Mouse (Mus musculus): Measurements from ENCODE around the gene Pomp. TPM values are rescaled to one million over a fixed set of nuclear protein-coding genes. Genes with fewer than 3 reads are reported as not detected.

The Pomp gene
- polyA plus RNA-seq, 1 experiment from 2014 or later, result 592 TPM

- no peak overlapping the region for H3K9ac ChIP-seq (replicated peaks; ENCODE audit: low read length)
- H3K4me2 ChIP-seq (ENCODE audit: low read depth, low read length), result no peak overlapping the region
- H3K9me3 ChIP-seq (replicated peaks; ENCODE audit: control insufficient read depth, low read length), result no peaks in the 10 kb centered on the region
- no peaks in the 10 kb centered on the region; the same call in 1 of the 2 replicates for H3K4me1 ChIP-seq (ENCODE audit: control insufficient read depth, insufficient read depth, low read length)
- H3K27me3 ChIP-seq (ENCODE audit: control insufficient read depth, insufficient read depth, low read length), result peaks cover 7% of the 10 kb centered on the region
- 69% methylated on average over 2 of the region's 2 CpGs for WGBS
- no peaks in the 10 kb centered on the region for H3K36me3 ChIP-seq (replicated peaks; ENCODE audit: control insufficient read depth, insufficient read depth, low read depth, low read length)
- H3K4me3 ChIP-seq (ENCODE audit: low read depth, low read length), result no peak overlapping the region
- ATAC-seq (replicated peaks; ENCODE audit: insufficient number of reproducible peaks, low FRiP score, low TSS enrichment, low read depth) (no peak), DNase-seq (ENCODE audit: low spot score) (no peak)
- no peak overlapping the region for H3K27ac ChIP-seq (replicated peaks; ENCODE audit: low read depth, low read length)
Observed at GRCm38 (mm10) chr5:147898254-147898653, 38.0 kb downstream of the Pomp start.

GRCm38 (mm10) chr5:147898968-147899549, 38.8 kb downstream of the Pomp start:
- no peak for DNase-seq (ENCODE audit: low spot score)
- H3K27ac ChIP-seq (replicated peaks; ENCODE audit: low read depth, low read length), result no peak overlapping the region
- H3K27me3 ChIP-seq (ENCODE audit: control insufficient read depth, insufficient read depth, low read length), result peaks cover 4% of the 10 kb centered on the region; the same call in 1 of the 2 replicates
- 60% methylated on average over 4 of the region's 4 CpGs for WGBS
- no peak overlapping the region for H3K9ac ChIP-seq (replicated peaks; ENCODE audit: low read length)
- no peaks in the 10 kb centered on the region for H3K9me3 ChIP-seq (replicated peaks; ENCODE audit: control insufficient read depth, low read length)
- ATAC-seq (replicated peaks; ENCODE audit: insufficient number of reproducible peaks, low FRiP score, low TSS enrichment, low read depth), result no peak
- H3K36me3 ChIP-seq (replicated peaks; ENCODE audit: control insufficient read depth, insufficient read depth, low read depth, low read length), result no peaks in the 10 kb centered on the region
- no peaks in the 10 kb centered on the region for H3K4me1 ChIP-seq (ENCODE audit: control insufficient read depth, insufficient read depth, low read length)
- H3K4me3 ChIP-seq (ENCODE audit: low read depth, low read length), result no peak overlapping the region
- H3K4me2 ChIP-seq (ENCODE audit: low read depth, low read length), result no peak overlapping the region

GRCm38 (mm10) chr5:147902008-147902757, 41.9 kb downstream of the Pomp start:
- ATAC-seq (replicated peaks; ENCODE audit: insufficient number of reproducible peaks, low FRiP score, low TSS enrichment, low read depth), result no peak
- no peak overlapping the region for H3K27ac ChIP-seq (replicated peaks; ENCODE audit: low read depth, low read length)
- H3K27me3 ChIP-seq (ENCODE audit: control insufficient read depth, insufficient read depth, low read length), result no peaks in the 10 kb centered on the region
- no peak overlapping the region for H3K9ac ChIP-seq (replicated peaks; ENCODE audit: low read length)
- WGBS, result 89% methylated on average over 15 of the region's 15 CpGs
- DNase-seq (ENCODE audit: low spot score), result no peak
- no peak overlapping the region for H3K4me3 ChIP-seq (ENCODE audit: low read depth, low read length)
- H3K9me3 ChIP-seq (replicated peaks; ENCODE audit: control insufficient read depth, low read length), result no peaks in the 10 kb centered on the region
- no peaks in the 10 kb centered on the region for H3K36me3 ChIP-seq (replicated peaks; ENCODE audit: control insufficient read depth, insufficient read depth, low read depth, low read length)
- H3K4me1 ChIP-seq (ENCODE audit: control insufficient read depth, insufficient read depth, low read length), result no peaks in the 10 kb centered on the region
- H3K4me2 ChIP-seq (ENCODE audit: low read depth, low read length), result no peak overlapping the region

GRCm38 (mm10) chr5:147903166-147903565, 42.9 kb downstream of the Pomp start:
- ATAC-seq (replicated peaks; ENCODE audit: insufficient number of reproducible peaks, low FRiP score, low TSS enrichment, low read depth) (no peak), DNase-seq (ENCODE audit: low spot score) (no peak)
- H3K36me3 ChIP-seq (replicated peaks; ENCODE audit: control insufficient read depth, insufficient read depth, low read depth, low read length), result no peaks in the 10 kb centered on the region
- H3K4me3 ChIP-seq (ENCODE audit: low read depth, low read length), result no peak overlapping the region
- no peak overlapping the region for H3K9ac ChIP-seq (replicated peaks; ENCODE audit: low read length)
- H3K4me2 ChIP-seq (ENCODE audit: low read depth, low read length), result no peak overlapping the region
- no peaks in the 10 kb centered on the region for H3K9me3 ChIP-seq (replicated peaks; ENCODE audit: control insufficient read depth, low read length)
- 85% methylated on average over 9 of the region's 9 CpGs for WGBS
- no peaks in the 10 kb centered on the region for H3K27me3 ChIP-seq (ENCODE audit: control insufficient read depth, insufficient read depth, low read length)
- no peaks in the 10 kb centered on the region for H3K4me1 ChIP-seq (ENCODE audit: control insufficient read depth, insufficient read depth, low read length)
- H3K27ac ChIP-seq (replicated peaks; ENCODE audit: low read depth, low read length), result no peak overlapping the region

GRCm38 (mm10) chr5:147907144-147907543, 46.9 kb downstream of the Pomp start:
- H3K27me3 ChIP-seq (ENCODE audit: control insufficient read depth, insufficient read depth, low read length), result no peaks in the 10 kb centered on the region
- H3K4me1 ChIP-seq (ENCODE audit: control insufficient read depth, insufficient read depth, low read length), result no peaks in the 10 kb centered on the region
- ATAC-seq (replicated peaks; ENCODE audit: insufficient number of reproducible peaks, low FRiP score, low TSS enrichment, low read depth) (no peak), DNase-seq (ENCODE audit: low spot score) (no peak)
- no peak overlapping the region for H3K27ac ChIP-seq (replicated peaks; ENCODE audit: low read depth, low read length)
- no peak overlapping the region for H3K9ac ChIP-seq (replicated peaks; ENCODE audit: low read length)
- WGBS, result 58% methylated on average over 9 of the region's 11 CpGs
- H3K9me3 ChIP-seq (replicated peaks; ENCODE audit: control insufficient read depth, low read length), result no peaks in the 10 kb centered on the region
- H3K4me3 ChIP-seq (ENCODE audit: low read depth, low read length), result no peak overlapping the region
- no peaks in the 10 kb centered on the region for H3K36me3 ChIP-seq (replicated peaks; ENCODE audit: control insufficient read depth, insufficient read depth, low read depth, low read length)
- no peak overlapping the region for H3K4me2 ChIP-seq (ENCODE audit: low read depth, low read length)

GRCm38 (mm10) chr5:147907851-147908250, 47.6 kb downstream of the Pomp start:
- no peaks in the 10 kb centered on the region for H3K4me1 ChIP-seq (ENCODE audit: control insufficient read depth, insufficient read depth, low read length)
- H3K36me3 ChIP-seq (replicated peaks; ENCODE audit: control insufficient read depth, insufficient read depth, low read depth, low read length), result no peaks in the 10 kb centered on the region
- no peak overlapping the region for H3K4me2 ChIP-seq (ENCODE audit: low read depth, low read length)
- no peak overlapping the region for H3K4me3 ChIP-seq (ENCODE audit: low read depth, low read length)
- 90% methylated on average over 8 of the region's 8 CpGs for WGBS
- ATAC-seq (replicated peaks; ENCODE audit: insufficient number of reproducible peaks, low FRiP score, low TSS enrichment, low read depth) (no peak), DNase-seq (ENCODE audit: low spot score) (no peak)
- no peaks in the 10 kb centered on the region for H3K27me3 ChIP-seq (ENCODE audit: control insufficient read depth, insufficient read depth, low read length)
- no peaks in the 10 kb centered on the region for H3K9me3 ChIP-seq (replicated peaks; ENCODE audit: control insufficient read depth, low read length)
- no peak overlapping the region for H3K27ac ChIP-seq (replicated peaks; ENCODE audit: low read depth, low read length)
- no peak overlapping the region for H3K9ac ChIP-seq (replicated peaks; ENCODE audit: low read length)

- ATAC-seq (replicated peaks; ENCODE audit: insufficient number of reproducible peaks, low FRiP score, low TSS enrichment, low read depth), result no peak
- H3K36me3 ChIP-seq (replicated peaks; ENCODE audit: control insufficient read depth, insufficient read depth, low read depth, low read length), result no peaks in the 10 kb centered on the region
- 80% methylated on average over 12 of the region's 12 CpGs for WGBS
Observed at GRCm38 (mm10) chr5:147910807-147911509, 50.7 kb downstream of the Pomp start.

GRCm38 (mm10) chr5:147911744-147912143, 51.5 kb downstream of the Pomp start:
- H3K9ac ChIP-seq (replicated peaks; ENCODE audit: low read length), result no peak overlapping the region

More at GRCm38 (mm10) chr5:147910807-147911509, 50.7 kb downstream of the Pomp start:
- H3K4me3 ChIP-seq (ENCODE audit: low read depth, low read length), result no peak overlapping the region
- no peak overlapping the region for H3K9ac ChIP-seq (replicated peaks; ENCODE audit: low read length)
- no peaks in the 10 kb centered on the region for H3K9me3 ChIP-seq (replicated peaks; ENCODE audit: control insufficient read depth, low read length)
- no peaks in the 10 kb centered on the region for H3K27me3 ChIP-seq (ENCODE audit: control insufficient read depth, insufficient read depth, low read length)
- H3K4me2 ChIP-seq (ENCODE audit: low read depth, low read length), result no peak overlapping the region
- no peak for DNase-seq (ENCODE audit: low spot score)
- H3K27ac ChIP-seq (replicated peaks; ENCODE audit: low read depth, low read length), result no peak overlapping the region
- no peaks in the 10 kb centered on the region for H3K4me1 ChIP-seq (ENCODE audit: control insufficient read depth, insufficient read depth, low read length)

More at GRCm38 (mm10) chr5:147911744-147912143, 51.5 kb downstream of the Pomp start:
- H3K4me2 ChIP-seq (ENCODE audit: low read depth, low read length), result no peak overlapping the region
- 74% methylated on average over 5 of the region's 5 CpGs for WGBS
- no peak overlapping the region for H3K27ac ChIP-seq (replicated peaks; ENCODE audit: low read depth, low read length)
- H3K4me3 ChIP-seq (ENCODE audit: low read depth, low read length), result no peak overlapping the region
- no peaks in the 10 kb centered on the region for H3K4me1 ChIP-seq (ENCODE audit: control insufficient read depth, insufficient read depth, low read length)
- no peaks in the 10 kb centered on the region for H3K27me3 ChIP-seq (ENCODE audit: control insufficient read depth, insufficient read depth, low read length)
- no peak for DNase-seq (ENCODE audit: low spot score)
- H3K36me3 ChIP-seq (replicated peaks; ENCODE audit: control insufficient read depth, insufficient read depth, low read depth, low read length), result no peaks in the 10 kb centered on the region
- ATAC-seq (replicated peaks; ENCODE audit: insufficient number of reproducible peaks, low FRiP score, low TSS enrichment, low read depth), result no peak
- no peaks in the 10 kb centered on the region for H3K9me3 ChIP-seq (replicated peaks; ENCODE audit: control insufficient read depth, low read length)
